Mouse (Mus musculus) erythroblast, embryonic 14.5 days (primary cell): Measurements from ENCODE around the gene Epb41l1.

ENCODE experiments used
- GATA1 ChIP-seq: IDR thresholded peaks from 2 replicates; pipeline ENCODE4 v1.6.1; 2012; ENCODE audit warnings: low read length, inconsistent platforms, mixed read lengths
- TAL1 ChIP-seq: IDR thresholded peaks from 3 replicates; pipeline ENCODE4 v1.6.1; 2012; ENCODE audit warnings: low read length, inconsistent platforms, mixed read lengths

GRCm38 (mm10) chr2:156568647-156569046, 147.9 kb downstream of the Epb41l1 start:
- TF ChIP-seq TAL1 (no peak), GATA1 (no peak)
